Mouse (Mus musculus) right cerebral cortex, postnatal 36 days (tissue): ENCODE measurements around the gene Myo10.
A peak's percentile ranks its signal among the peaks of the same experiment; 100 is the strongest.

ENCODE experiments used
- DNase-seq, 2 experiments: peaks; one replicate each; pipeline ENCODE4 v3.0.0; 2022; ENCODE audit warnings: low spot score in 2 of 2, mixed read lengths in 1 of 2

Gene Myo10

DNA sequence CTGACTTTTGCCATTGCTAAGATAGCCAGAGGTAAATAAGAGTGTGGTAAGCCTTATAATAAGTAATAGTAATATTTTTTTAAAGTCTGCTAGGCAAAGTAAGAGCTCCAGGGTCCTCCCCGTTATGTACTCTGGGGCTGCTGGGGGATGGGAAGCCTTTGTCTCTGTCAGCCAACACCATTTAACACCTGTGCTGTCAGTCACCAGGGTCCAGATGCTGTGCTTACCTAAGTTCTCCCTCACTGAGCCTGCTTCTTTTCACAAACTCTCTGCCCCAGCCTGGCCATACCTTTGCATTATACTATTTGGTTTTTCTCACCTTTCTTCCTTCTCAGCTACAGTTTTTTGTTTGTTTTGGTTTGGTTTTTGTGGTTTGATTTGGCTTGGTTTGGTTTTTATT is 175.6 kb downstream of the Myo10 start:
- no peak for DNase-seq

DNA sequence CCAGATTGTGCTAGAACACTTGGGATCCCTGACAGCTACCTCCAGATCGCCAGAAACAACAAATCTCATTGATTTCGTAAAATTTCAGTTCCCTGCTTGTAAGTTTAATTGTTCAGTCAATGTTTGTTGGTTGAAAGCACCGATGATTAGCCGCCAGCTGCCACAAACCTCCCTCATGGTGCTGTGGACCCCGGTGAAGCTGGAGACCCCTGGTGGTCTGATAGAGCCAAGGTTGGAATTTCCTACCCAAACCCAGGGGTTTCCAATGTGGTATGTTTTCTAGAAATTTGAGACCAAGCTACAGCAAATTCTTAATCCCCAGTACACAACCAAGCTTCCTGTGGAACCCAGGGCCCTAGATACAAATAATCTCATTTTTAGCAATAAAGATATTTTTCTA is 179.4 kb downstream of the Myo10 start:
- no peak for DNase-seq

DNA sequence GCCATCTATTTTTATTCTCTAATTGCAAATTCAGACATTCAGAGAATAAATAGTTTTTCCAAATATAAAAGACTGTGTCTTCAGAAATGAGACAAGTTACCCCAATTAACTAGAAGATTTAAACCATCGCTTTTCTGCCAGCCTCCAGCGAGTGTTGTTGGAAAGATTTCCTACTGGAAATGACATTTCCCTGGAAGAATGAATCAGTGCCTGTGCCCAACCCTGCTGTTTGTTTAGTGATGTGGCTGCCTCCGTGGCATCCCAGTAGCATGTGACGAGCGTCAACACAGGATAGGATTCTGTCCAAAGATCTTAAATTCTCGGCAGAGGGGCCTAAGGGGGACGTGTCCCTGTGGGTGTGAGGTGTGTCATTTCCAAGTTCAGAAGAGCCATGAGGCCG is 179.9 kb downstream of the Myo10 start:
- DNase-seq, result no peak

DNA sequence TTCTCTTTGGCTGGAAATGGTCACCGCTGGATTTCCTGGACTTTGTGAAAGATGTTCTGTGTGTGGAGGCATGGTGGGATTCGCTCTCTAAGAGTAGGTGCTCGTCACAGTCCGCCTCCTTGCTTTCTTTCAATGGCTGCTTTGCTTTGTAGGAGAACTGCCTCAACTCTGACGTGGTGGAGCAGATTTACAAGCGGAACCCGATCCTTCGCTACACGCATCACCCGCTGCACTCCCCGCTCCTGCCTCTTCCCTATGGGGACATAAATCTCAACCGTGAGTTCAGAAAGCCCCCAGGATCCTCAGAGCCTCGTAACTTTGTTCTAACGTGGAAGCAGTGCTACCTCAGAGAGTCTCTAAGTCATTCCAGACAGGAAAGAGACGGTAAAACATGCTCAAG is 180.8 kb downstream of the Myo10 start:
- no peak for DNase-seq

DNA sequence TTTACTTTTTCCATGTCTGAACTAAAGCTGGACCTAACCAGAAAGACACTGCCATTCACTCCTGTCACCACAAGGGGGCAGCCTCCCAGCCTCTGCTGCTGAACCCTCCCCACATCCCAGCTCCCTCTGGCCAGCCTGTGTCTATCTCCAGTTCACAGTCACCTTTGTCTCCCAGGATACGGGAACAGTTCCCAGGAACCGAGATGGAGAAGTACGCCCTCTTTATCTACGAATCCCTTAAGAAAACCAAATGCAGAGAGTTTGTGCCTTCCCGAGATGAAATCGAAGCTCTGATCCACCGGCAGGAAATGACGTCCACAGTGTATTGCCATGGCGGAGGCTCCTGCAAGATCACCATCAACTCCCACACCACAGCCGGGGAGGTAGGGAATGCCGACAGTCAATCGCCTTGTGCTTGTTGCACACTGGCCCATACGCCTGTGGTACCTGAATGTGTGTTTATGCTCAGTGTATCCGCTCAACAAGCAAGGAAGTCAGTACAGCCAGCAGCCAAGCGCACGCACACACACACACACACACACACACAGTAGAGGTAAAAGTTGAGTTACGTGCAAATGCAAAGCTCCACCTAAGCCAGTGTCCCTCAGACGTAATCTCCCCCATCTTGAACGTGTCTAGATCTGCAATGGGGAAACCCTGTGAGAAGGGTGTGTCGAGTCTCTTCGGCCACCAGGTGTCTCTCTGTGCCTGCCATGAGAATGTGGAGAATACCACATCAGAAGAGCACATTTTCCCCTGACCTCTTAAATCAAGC is 183.2 kb downstream of the Myo10 start:
- DNase-seq, result peak; percentile 54 to 62

- DNase-seq, result no peak
Observed at GRCm38 (mm10) chr15:25806363-25806762, 184.0 kb downstream of the Myo10 start.

- no peak for DNase-seq
Observed at GRCm38 (mm10) chr15:25806878-25807277, 184.6 kb downstream of the Myo10 start.

GRCm38 (mm10) chr15:25808677-25809460 is 186.5 kb downstream of the Myo10 start:
- DNase-seq, result no peak

GRCm38 (mm10) chr15:25809669-25810068 is 187.3 kb downstream of the Myo10 start:
- DNase-seq, result no peak

DNA sequence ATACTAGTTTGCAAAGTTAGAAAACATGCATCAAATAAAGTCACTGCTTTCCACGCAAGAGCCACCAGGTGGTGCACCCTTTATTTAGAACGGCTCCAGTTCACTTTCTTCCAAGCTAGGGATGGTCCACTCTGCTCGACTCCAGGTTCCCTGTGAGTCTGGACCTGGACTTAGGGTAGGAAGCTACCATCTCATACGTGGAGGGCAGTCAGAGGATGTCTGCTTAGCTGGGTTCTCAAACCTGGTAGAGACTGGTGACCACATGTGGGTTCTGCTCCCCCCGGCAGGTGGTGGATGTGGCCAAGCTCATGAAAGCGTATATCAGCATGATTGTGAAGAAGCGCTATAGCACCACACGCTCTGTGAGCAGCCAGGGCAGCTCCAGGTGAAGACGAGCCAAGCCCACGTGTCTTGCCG is 189.5 kb downstream of the Myo10 start:
- DNase-seq, result no peak

DNA sequence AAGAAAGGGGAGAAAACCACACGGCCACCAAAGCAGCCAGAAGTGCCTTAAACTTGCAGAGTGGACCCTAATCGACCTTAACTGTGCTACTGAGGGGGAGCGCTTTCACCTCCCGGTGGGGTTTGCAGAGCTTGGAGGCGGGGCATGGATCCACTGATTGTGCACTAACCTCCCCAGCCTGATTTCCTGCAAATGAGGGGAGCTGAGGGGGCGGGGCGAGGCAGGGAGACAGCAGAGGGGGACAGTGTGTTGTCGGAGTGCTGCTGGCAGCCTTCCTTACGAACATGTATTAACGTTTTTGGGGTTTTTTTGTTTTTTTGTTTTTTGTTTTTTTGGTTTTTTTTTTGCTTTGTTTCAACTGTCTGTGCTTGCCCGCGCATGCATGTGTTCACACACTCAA is 190.2 kb downstream of the Myo10 start:
- no peak for DNase-seq

DNA sequence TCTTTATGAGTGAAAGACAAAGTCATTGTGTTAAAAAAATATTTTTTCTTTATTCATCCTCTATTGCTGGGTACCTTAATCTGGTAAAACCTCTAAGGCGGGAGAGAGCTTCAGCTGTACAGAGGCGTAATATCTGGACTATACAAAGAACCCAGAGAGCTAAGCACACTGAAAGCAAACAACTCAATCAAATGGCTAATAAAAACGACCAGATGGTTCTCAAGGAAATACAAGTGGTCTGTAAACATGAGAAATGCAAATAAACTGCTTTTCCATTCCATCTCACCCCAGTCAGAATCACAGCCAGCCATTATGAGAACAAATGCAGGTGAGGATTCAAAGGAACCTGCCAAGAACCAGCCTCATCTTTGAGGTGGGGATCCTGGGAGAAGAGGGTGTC is 192.2 kb downstream of the Myo10 start:
- DNase-seq, result no peak

DNA sequence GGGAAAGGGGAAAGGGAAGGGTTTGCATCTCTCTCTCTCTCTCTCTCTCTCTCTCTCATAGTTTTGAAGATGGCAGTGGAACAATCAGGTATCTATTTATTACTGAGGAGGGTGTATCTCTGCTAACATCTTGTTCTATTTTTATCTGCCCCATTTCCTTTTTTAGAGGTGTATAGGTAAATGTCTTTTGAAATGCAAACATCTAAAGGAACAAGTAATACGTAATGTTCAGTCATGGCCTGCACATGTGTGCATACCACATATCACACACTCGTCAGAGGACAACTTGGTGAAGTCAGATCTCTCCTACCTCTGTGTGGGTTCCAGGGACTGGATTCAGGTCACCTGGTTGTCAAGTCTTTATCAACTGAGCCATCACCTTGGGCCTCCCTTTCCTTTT is 194.9 kb downstream of the Myo10 start:
- DNase-seq, result no peak

DNA sequence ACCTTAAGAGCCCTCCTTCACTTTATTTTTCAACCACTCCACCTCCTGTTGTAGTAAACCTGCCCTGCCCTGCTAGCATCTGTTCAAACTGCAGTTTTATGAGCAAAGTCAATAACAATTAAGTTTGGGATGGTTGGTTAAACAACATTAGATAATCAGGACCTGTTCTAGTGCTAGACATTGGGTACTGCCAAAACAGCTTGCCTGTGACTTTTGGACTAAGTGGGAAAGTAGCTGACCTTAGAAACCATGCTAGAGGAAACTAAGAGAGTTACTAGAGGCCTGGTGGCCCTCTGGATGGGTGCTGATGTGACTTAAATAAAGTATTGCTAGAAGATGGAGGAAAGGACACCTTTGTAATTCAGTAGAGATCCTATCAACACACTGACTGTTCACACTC is 199.7 kb downstream of the Myo10 start:
- DNase-seq, result no peak

GRCm38 (mm10) chr15:25822656-25823055 is 200.3 kb downstream of the Myo10 start:
- no peak for DNase-seq

DNA sequence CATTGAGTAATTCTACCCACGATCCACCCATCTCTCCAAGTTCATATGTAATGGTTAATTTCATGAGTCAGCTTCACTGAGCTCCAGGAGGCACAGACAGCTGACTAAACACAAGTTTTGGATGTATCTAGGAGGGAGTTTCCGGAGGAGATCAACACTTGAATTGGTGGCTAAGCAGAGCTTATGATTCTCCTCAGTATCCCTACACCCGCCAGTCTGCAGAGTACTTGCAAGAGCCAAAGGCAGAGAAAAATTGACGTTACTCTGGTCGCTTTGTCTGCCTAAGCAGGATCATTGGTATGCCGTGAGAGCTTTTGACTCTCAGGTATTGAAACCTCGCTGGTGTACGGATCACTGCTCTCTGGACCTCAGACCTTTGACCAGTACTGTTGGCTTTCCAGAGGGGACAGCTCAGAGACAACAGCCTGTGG is 204.2 kb downstream of the Myo10 start:
- DNase-seq, result no peak

DNA sequence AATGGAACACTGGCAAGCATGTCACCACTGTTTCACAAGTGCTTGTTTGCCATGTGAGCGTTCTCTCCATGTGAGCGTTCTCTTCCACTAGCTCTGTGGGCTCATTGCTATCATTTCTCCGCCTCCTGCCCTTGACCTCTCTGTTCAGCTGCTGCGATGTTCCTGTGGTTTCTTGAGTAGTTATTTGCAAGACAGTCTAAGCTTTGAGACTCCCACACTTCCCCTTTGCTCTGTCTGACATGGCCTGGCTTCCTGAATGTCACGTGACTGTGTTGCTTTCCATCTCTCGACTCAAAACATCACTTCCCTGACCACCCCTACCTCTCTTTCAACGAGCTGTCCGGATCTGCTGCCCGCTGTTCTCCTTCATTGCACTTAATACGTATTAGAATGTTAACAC is 206.1 kb downstream of the Myo10 start:
- no peak for DNase-seq

- DNase-seq, result no peak
Observed at GRCm38 (mm10) chr15:25830426-25830825, 208.1 kb downstream of the Myo10 start.

DNA sequence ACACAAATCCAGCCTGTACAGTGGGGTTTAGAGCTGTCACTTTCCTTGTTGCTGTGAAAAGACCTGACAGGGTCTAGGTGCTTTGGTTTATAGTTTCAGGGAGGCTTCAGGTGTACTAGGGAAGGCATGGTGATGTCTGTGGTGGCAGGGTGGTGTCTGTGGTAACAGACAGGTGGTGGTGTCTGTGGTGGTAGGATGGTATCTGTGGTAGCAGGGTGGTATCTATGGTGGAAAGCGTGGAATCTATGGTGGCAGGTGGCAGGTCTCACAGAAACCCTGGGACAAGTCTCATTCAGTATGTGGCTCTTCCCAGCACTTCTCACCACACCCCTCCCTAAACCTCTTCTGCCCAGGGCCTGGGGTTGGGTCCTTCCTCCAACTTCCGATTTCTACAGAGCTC is 212.0 kb downstream of the Myo10 start:
- DNase-seq, result no peak

DNA sequence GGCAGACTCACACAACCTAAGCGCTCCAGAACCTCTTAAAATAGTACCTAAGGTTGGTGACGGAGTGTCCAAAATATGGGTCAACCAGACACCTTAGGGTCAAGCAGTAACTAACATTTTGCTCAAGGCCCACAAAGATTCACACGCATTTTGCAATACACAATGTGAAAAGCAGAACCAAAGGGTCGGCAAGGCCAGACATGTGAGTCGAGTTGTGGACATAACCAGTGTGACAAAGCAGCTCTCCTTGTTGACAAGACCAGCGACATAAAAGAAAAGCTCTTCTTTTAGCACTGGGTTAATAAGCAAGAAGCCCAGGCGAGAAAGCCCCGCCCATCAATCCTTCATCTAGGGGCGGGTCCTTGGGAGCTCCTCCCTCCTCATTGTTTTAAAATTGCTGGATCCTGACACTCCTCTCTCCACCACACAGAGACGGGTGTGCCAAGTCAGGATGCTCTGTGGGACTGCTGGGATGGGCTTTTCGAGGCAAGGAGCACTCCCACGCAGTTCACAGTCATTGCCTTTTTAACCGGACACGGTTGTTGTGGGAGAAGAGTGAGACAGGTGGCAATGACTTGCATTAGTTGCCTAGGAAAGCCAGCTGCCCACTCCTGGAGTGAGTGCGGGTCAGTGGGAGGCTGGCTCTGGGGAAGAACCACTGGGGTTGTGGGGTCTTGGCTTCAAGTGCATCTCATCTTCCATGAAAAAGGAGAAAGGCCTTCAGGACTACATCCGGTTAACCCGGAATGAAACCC is 212.8 kb downstream of the Myo10 start:
- DNase-seq, result no peak

- DNase-seq, result no peak
Observed at GRCm38 (mm10) chr15:25842462-25843085, 220.2 kb downstream of the Myo10 start.
